Mouse (Mus musculus) kidney, adult 2 months (tissue): ENCODE data around the gene Sms.

Experiments
- CTCF ChIP-seq: fragments of 200-500 bp; conservative IDR thresholded peaks from 2 replicates; pipeline ENCODE4 v1.5.1; 2011; ENCODE audit warnings: low read depth, mild to moderate bottlenecking, control low read depth, low read length, moderate library complexity, mixed read lengths; ENCODE audit not compliant: insufficient read depth, insufficient read length
- POLR2A ChIP-seq: fragments of 200-500 bp; IDR thresholded peaks from one replicate; pipeline ENCODE4 v1.6.1; 2011; ENCODE audit warnings: low read depth, low read length, control low read depth

GRCm38 (mm10) chrX:157493159-157493558 is 1.1 kb upstream of the Sms start:
- no peak for TF ChIP-seq POLR2A
- no peak for TF ChIP-seq CTCF
